8 mouse cellular contexts compared by ENCODE assay signal in the genomic region with DNA sequence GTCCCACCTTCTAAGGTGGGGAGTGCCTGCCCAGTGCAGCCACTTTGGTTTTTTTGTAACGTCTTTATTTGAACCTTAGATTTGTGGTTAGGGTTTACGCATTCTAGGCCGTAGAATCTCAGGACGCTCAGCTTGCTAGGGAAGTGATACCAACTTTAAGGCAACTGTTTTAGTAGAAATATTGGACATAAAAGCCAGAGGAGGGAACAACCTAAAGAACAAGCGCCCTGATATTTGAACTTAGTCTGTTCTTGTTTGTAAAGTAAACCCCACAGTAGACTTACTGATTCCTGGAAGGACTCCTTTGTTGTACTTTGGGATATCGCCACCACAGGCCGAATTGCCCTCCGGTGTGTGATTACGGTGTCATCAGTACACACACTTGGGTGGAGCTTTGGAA. TPM values are rescaled to one million over a fixed set of nuclear protein-coding genes. Genes with fewer than 3 reads are reported as not detected.
DNase-seq lines count a peak whose midpoint lies in the region; ATAC-seq lines count a peak whose summit lies in the region.

No protein-coding gene starts in this region.

- no peak for ATAC-seq in heart, embryonic 16.5 days (replicated peaks; ENCODE audit: extremely low read depth, insufficient read depth, low FRiP score)
- ATAC-seq in hindbrain, embryonic 15.5 days (ENCODE audit: low FRiP score, low read depth): no peak
- no peak for ATAC-seq in midbrain, embryonic 15.5 days (replicated peaks)

- H3K36me3 ChIP-seq in heart, embryonic 16.5 days (ENCODE audit: control insufficient read depth, insufficient read depth): no peaks in the 10 kb centered on the region
- no peaks in the 10 kb centered on the region for H3K36me3 ChIP-seq in hindbrain, embryonic 15.5 days
- no peaks in the 10 kb centered on the region for H3K36me3 ChIP-seq in midbrain, embryonic 15.5 days (replicated peaks)

- WGBS in heart, embryonic 16.5 days: 50% methylated on average over 9 of the region's 9 CpGs
- 65% methylated on average over 9 of the region's 9 CpGs for WGBS in hindbrain, embryonic 15.5 days
- 64% methylated on average over 9 of the region's 9 CpGs for WGBS in midbrain, embryonic 15.5 days

- H3K27me3 ChIP-seq in heart, embryonic 16.5 days (ENCODE audit: control insufficient read depth, insufficient read depth, low read length): no peaks in the 10 kb centered on the region
- no peaks in the 10 kb centered on the region for H3K27me3 ChIP-seq in hindbrain, embryonic 15.5 days
- no peaks in the 10 kb centered on the region for H3K27me3 ChIP-seq in midbrain, embryonic 15.5 days (replicated peaks)

- no peaks in the 10 kb centered on the region for H3K9me3 ChIP-seq in heart, embryonic 16.5 days (replicated peaks; ENCODE audit: control insufficient read depth, low read length)
- no peaks in the 10 kb centered on the region for H3K9me3 ChIP-seq in hindbrain, embryonic 15.5 days
- H3K9me3 ChIP-seq in midbrain, embryonic 15.5 days: no peaks in the 10 kb centered on the region

- no peak overlapping the region for H3K27ac ChIP-seq in heart, embryonic 16.5 days (ENCODE audit: low read length)
- no peak overlapping the region for H3K27ac ChIP-seq in hindbrain, embryonic 15.5 days (replicated peaks)
- no peak overlapping the region for H3K27ac ChIP-seq in midbrain, embryonic 15.5 days

- H3K4me2 ChIP-seq in heart, embryonic 16.5 days (ENCODE audit: low read depth, low read length): peak overlapping the region; percentile 76
- H3K4me2 ChIP-seq in hindbrain, embryonic 15.5 days: peak overlapping the region; percentile 92
- H3K4me2 ChIP-seq in midbrain, embryonic 15.5 days: peak overlapping the region; percentile 76

- H3K4me1 ChIP-seq in heart, embryonic 16.5 days (ENCODE audit: control insufficient read depth, insufficient read depth, low read length): peaks cover 35% of the 10 kb centered on the region
- peaks cover 48% of the 10 kb centered on the region for H3K4me1 ChIP-seq in hindbrain, embryonic 15.5 days (replicated peaks)
- H3K4me1 ChIP-seq in midbrain, embryonic 15.5 days: peaks cover 38% of the 10 kb centered on the region

- no peak for DNase-seq in heart, adult 18-20 months
- DNase-seq in Muller cell, postnatal 12 days (ENCODE audit: inconsistent ontology term): peak; percentile 5
- DNase-seq in natural killer cell, adult 2 months (ENCODE audit: low spot score in 2 of 2): no peak
- DNase-seq in gastrocnemius, adult 18-20 months (ENCODE audit: low spot score): no peak
- no peak for DNase-seq in kidney, postnatal 4 days

- peak overlapping the region; percentile 96 for H3K9ac ChIP-seq in heart, embryonic 16.5 days (ENCODE audit: low read length)
- H3K9ac ChIP-seq in hindbrain, embryonic 15.5 days: peak overlapping the region; percentile 90
- peak overlapping the region; percentile 73; the same call in 1 of the 2 replicates for H3K9ac ChIP-seq in midbrain, embryonic 15.5 days

- peak overlapping the region; percentile 95 for H3K4me3 ChIP-seq in heart, embryonic 16.5 days (ENCODE audit: low read length)
- peak overlapping the region; percentile 100 for H3K4me3 ChIP-seq in hindbrain, embryonic 15.5 days
- peak overlapping the region; percentile 77 for H3K4me3 ChIP-seq in midbrain, embryonic 15.5 days

RNA-seq across cellular contexts. Expression of gene Gm5129, which starts 1.2 kb away (rescaled TPM):
- polyA plus RNA-seq in heart, embryonic 16.5 days (2015; fragmentation: Nextera tagmentation; extraction: Ambion mirVana): not detected in 2 replicates
- total RNA-seq in heart, adult 18-20 months (2021): 1 to 10 TPM in 1 of 2 experiments, not detected in 1; 1.3 TPM
- not detected in 2 replicates for polyA plus RNA-seq in hindbrain, embryonic 15.5 days (2015; fragmentation: Nextera tagmentation; extraction: Ambion mirVana)
- not detected in 2 replicates for polyA plus RNA-seq in midbrain, embryonic 15.5 days (2015; fragmentation: Nextera tagmentation; extraction: Ambion mirVana)
- total RNA-seq in gastrocnemius, adult 18-20 months (2021): 1 to 10 TPM in 1 of 2 experiments, not detected in 1; 1.1 TPM

RNA-seq across cellular contexts. Expression of gene Dnajb6, which starts 1.5 kb away (rescaled TPM):
- polyA plus RNA-seq in heart, embryonic 16.5 days (2015; fragmentation: Nextera tagmentation; extraction: Ambion mirVana): 92.3 and 96.2 TPM in 2 replicates
- total RNA-seq in heart, adult 18-20 months (2021): 10 to 100 TPM; 72.3 to 75.7 TPM
- 269 and 274 TPM in 2 replicates for polyA plus RNA-seq in hindbrain, embryonic 15.5 days (2015; fragmentation: Nextera tagmentation; extraction: Ambion mirVana)
- 280 and 308 TPM in 2 replicates for polyA plus RNA-seq in midbrain, embryonic 15.5 days (2015; fragmentation: Nextera tagmentation; extraction: Ambion mirVana)
- total RNA-seq in gastrocnemius, adult 18-20 months (2021): 10 to 100 TPM; 76.6 to 88.0 TPM
